Mouse (Mus musculus) MEL (cell line): ENCODE results near the gene Kctd2. TPM values are rescaled to one million over a fixed set of nuclear protein-coding genes. Genes with fewer than 3 reads are reported as not detected.

Experiments
- DNase-seq: peaks from one replicate; pipeline ENCODE4 v3.0.0; 2011; ENCODE audit warnings: low read depth, low spot score
- H3K27ac ChIP-seq: 2 replicates; pipeline ENCODE4 v1.5.1; 2012; ENCODE audit warnings: low read depth, mild to moderate bottlenecking, control low read depth, low read length, moderate library complexity; ENCODE audit not compliant: control insufficient read depth
- H3K27me3 ChIP-seq, 2 experiments: fragments of 150-350 bp in 1 of 2; sonication (generic) in 1 of 2; 2 replicates each; pipeline ENCODE4 v1.6.1; 2012; ENCODE audit warnings: low read length in 2 of 2, mild to moderate bottlenecking in 2 of 2, improper control_type of control experiment in 1 of 2, moderate library complexity in 1 of 2; ENCODE audit not compliant: insufficient read depth in 2 of 2, control insufficient read depth in 1 of 2
- H3K36me3 ChIP-seq, 2 experiments: 2 replicates each; pipeline ENCODE4 v1.6.1; 2012 to 2014; ENCODE audit warnings: low read length in 2 of 2, improper control_type of control experiment in 1 of 2, inconsistent platforms in 1 of 2, mild to moderate bottlenecking in 1 of 2; ENCODE audit not compliant: insufficient read depth in 2 of 2, control insufficient read depth in 1 of 2
- H3K4me1 ChIP-seq, 2 experiments: fragments of 150-350 bp in 1 of 2; sonication (generic) in 1 of 2; 2 replicates each; pipeline ENCODE4 v1.6.1; 2012; ENCODE audit warnings: low read length in 2 of 2, improper control_type of control experiment in 1 of 2, mild to moderate bottlenecking in 1 of 2; ENCODE audit not compliant: insufficient read depth in 2 of 2, control insufficient read depth in 1 of 2
- H3K4me3 ChIP-seq, 2 experiments: fragments of 150-350 bp in 1 of 2; sonication (generic) in 1 of 2; 2 replicates each; pipeline ENCODE4 v1.5.1; 2012; ENCODE audit warnings: low read depth in 2 of 2, low read length in 2 of 2, mild to moderate bottlenecking in 2 of 2, moderate library complexity in 2 of 2, control low read depth in 1 of 2, improper control_type of control experiment in 1 of 2; ENCODE audit not compliant: control insufficient read depth in 1 of 2, insufficient read depth in 1 of 2
- H3K79me2 ChIP-seq: 2 replicates; pipeline ENCODE4 v1.6.1; 2012; ENCODE audit warnings: mild to moderate bottlenecking, low read length, moderate library complexity; ENCODE audit not compliant: control insufficient read depth, poor library complexity, insufficient read depth
- H3K9ac ChIP-seq: 2 replicates; pipeline ENCODE4 v1.6.1; 2012; ENCODE audit warnings: low read depth, mild to moderate bottlenecking, control low read depth, low read length, moderate library complexity; ENCODE audit not compliant: control insufficient read depth, poor library complexity, severe bottlenecking
- H3K9me3 ChIP-seq: fragments of 150-350 bp; sonication (generic); replicated peaks from 2 replicates; pipeline ENCODE4 v1.6.1; 2012; ENCODE audit warnings: mild to moderate bottlenecking, low read length, improper control_type of control experiment, moderate library complexity; ENCODE audit not compliant: insufficient read depth
- GABPA ChIP-seq: IDR thresholded peaks from 2 replicates; pipeline ENCODE4 v1.6.1; 2012; ENCODE audit warnings: low read depth, mild to moderate bottlenecking, inconsistent platforms, low read length, improper control_type of control experiment, moderate library complexity
- GATA1 ChIP-seq: IDR thresholded peaks from 2 replicates; pipeline ENCODE4 v1.6.1; 2011; ENCODE audit warnings: low read depth, low read length, improper control_type of control experiment
- HCFC1 ChIP-seq: IDR thresholded peaks from 2 replicates; pipeline ENCODE4 v1.6.1; 2012; ENCODE audit warnings: low read depth, mild to moderate bottlenecking, inconsistent platforms, low read length, improper control_type of control experiment, moderate library complexity
- JUND ChIP-seq: IDR thresholded peaks from 2 replicates; pipeline ENCODE4 v1.6.1; 2011; ENCODE audit warnings: low read depth, mild to moderate bottlenecking, improper control_type of control experiment, low read length
- MAX ChIP-seq: IDR thresholded peaks from 2 replicates; pipeline ENCODE4 v1.6.1; 2011; ENCODE audit warnings: low read length, improper control_type of control experiment
- MEF2A ChIP-seq: IDR thresholded peaks from 2 replicates; pipeline ENCODE4 v1.6.1; 2014; ENCODE audit warnings: low read depth, mild to moderate bottlenecking, inconsistent platforms, low read length, improper control_type of control experiment; ENCODE audit not compliant: poor library complexity, insufficient replicate concordance, severe bottlenecking; ENCODE audit errors: extremely low read depth
- MXI1 ChIP-seq: IDR thresholded peaks from 2 replicates; pipeline ENCODE4 v1.6.1; 2011; ENCODE audit warnings: mild to moderate bottlenecking, low read depth, low read length, improper control_type of control experiment
- NRF1 ChIP-seq: IDR thresholded peaks from 2 replicates; pipeline ENCODE4 v1.6.1; 2014; ENCODE audit warnings: low read depth, mild to moderate bottlenecking, inconsistent platforms, low read length, improper control_type of control experiment, moderate library complexity; ENCODE audit not compliant: poor library complexity, insufficient read depth, severe bottlenecking
- POLR2A ChIP-seq, 2 experiments: IDR thresholded peaks; 2 replicates each; pipeline ENCODE4 v1.6.1; 2011 to 2012; ENCODE audit warnings: low read length in 2 of 2, mild to moderate bottlenecking in 2 of 2, control low read depth in 1 of 2, improper control_type of control experiment in 1 of 2, low read depth in 1 of 2, moderate library complexity in 1 of 2; ENCODE audit not compliant: control insufficient read depth in 1 of 2, insufficient read depth in 1 of 2, poor library complexity in 1 of 2
- POLR2AphosphoS5 ChIP-seq: IDR thresholded peaks from 2 replicates; pipeline ENCODE4 v1.6.1; 2012; ENCODE audit warnings: low read depth, borderline replicate concordance, mild to moderate bottlenecking, inconsistent platforms, low read length, moderate library complexity, mixed read lengths
- RAD21 ChIP-seq: IDR thresholded peaks from 2 replicates; pipeline ENCODE4 v1.6.1; 2011; ENCODE audit warnings: mild to moderate bottlenecking, low read depth, low read length, improper control_type of control experiment
- RCOR1 ChIP-seq: IDR thresholded peaks from 2 replicates; pipeline ENCODE4 v1.6.1; 2012; ENCODE audit warnings: low read depth, mild to moderate bottlenecking, inconsistent platforms, low read length, improper control_type of control experiment
- TAL1 ChIP-seq: IDR thresholded peaks from 2 replicates; pipeline ENCODE4 v1.6.1; 2012; ENCODE audit warnings: mild to moderate bottlenecking, inconsistent platforms, low read length, moderate library complexity, mixed read lengths
- USF1 ChIP-seq: IDR thresholded peaks from 2 replicates; pipeline ENCODE4 v1.6.1; 2014; ENCODE audit warnings: low read depth, mild to moderate bottlenecking, inconsistent platforms, low read length, improper control_type of control experiment, moderate library complexity
- ZC3H11A ChIP-seq: IDR thresholded peaks from 2 replicates; pipeline ENCODE4 v1.6.1; 2012; ENCODE audit warnings: low read depth, mild to moderate bottlenecking, inconsistent platforms, low read length, improper control_type of control experiment
- ZNF384 ChIP-seq: IDR thresholded peaks from 2 replicates; pipeline ENCODE4 v1.6.1; 2012; ENCODE audit warnings: low read depth, mild to moderate bottlenecking, inconsistent platforms, low read length, improper control_type of control experiment
- polyA plus RNA-seq, 2 experiments: library from polyadenylated mRNA; stranded (reverse) in 1 of 2; unstranded in 1 of 2; fragments of >175 nt in 1 of 2; fragments of >200 nt in 1 of 2; gene quantifications; 2 replicates each; pipeline versions ENCODE4 v1.2.1 to v1.2.4; 2012; ENCODE audit warnings: low replicate concordance in 2 of 2, low read depth in 1 of 2; ENCODE audit not compliant: insufficient read length in 2 of 2, insufficient read depth in 1 of 2, missing spikeins in 1 of 2
- total RNA-seq: library from RNA; depleted of rRNA; stranded (reverse); fragments of 300-350 nt; gene quantifications from 2 replicates; pipeline ENCODE4 v1.2.3, GENCODE M21; 2012

Gene Kctd2
- total and polyA plus RNA-seq, 3 experiments = 13.2 to 20.6 TPM; not detected in 1

GRCm38 (mm10) chr11:115430561-115430960 is 10.6 kb downstream of the Kctd2 start:
- Histone ChIP-seq H3K27ac (no peak overlapping the region), H3K9ac (no peak overlapping the region), H3K9me3 (no peaks in the 10 kb centered on the region), H3K4me3 (no peak overlapping the region), H3K36me3 (no peaks in the 10 kb centered on the region; a peak in 2 of 4 replicates), H3K79me2 (no peaks in the 10 kb centered on the region), H3K4me1 (no peaks in the 10 kb centered on the region), H3K27me3 (no peaks in the 10 kb centered on the region)
- TF ChIP-seq NRF1 = no peak
- TF ChIP-seq POLR2AphosphoS5 = no peak
- no peak for TF ChIP-seq USF1
- TF ChIP-seq MAX = no peak
- TF ChIP-seq HCFC1 = no peak
- no peak for TF ChIP-seq MXI1
- no peak for TF ChIP-seq MEF2A
- TF ChIP-seq TAL1 = no peak
- TF ChIP-seq POLR2A (IDR thresholded peaks at IDR 0.05; ENCODE audit: control insufficient read depth in 1 of 2, insufficient read depth in 1 of 2, low read depth in 1 of 2, low read length in 2 of 2, poor library complexity in 1 of 2) = no peak
- TF ChIP-seq ZC3H11A = no peak
- DNase-seq = no peak

- no peaks in the 10 kb centered on the region for H3K9me3 ChIP-seq
- DNase-seq = no peak
- peaks cover 0 to 5% of the 10 kb centered on the region in 2 experiments for H3K36me3 ChIP-seq
- TF ChIP-seq ZNF384 = no peak
- TF ChIP-seq RAD21 = no peak
- no peak for TF ChIP-seq JUND
- TF ChIP-seq NRF1 = no peak
- no peak for TF ChIP-seq MAX
- no peak for TF ChIP-seq RCOR1
- no peak for TF ChIP-seq MEF2A
- no peak for TF ChIP-seq USF1
- TF ChIP-seq GATA1 = no peak
- TF ChIP-seq GABPA = no peak
- H3K79me2 ChIP-seq = no peaks in the 10 kb centered on the region
- H3K9ac ChIP-seq = no peak overlapping the region
- no peak overlapping the region for H3K27ac ChIP-seq
- no peaks in the 10 kb centered on the region for H3K27me3 ChIP-seq
- no peak overlapping the region for H3K4me3 ChIP-seq
- H3K4me1 ChIP-seq = peaks cover 3 to 8% of the 10 kb centered on the region in 2 experiments; a peak in 3 of 4 replicates
Observed at GRCm38 (mm10) chr11:115432814-115433213, 12.9 kb downstream of the Kctd2 start.
